Mouse (Mus musculus): ENCODE measurements around the gene Celsr1.
A peak's percentile ranks its signal among the peaks of the same experiment; 100 is the strongest.

The Celsr1 gene

GRCm38 (mm10) chr15:85961131-85961530, 72.4 kb downstream of the Celsr1 start:
- ATAC-seq (ENCODE audit: low TSS enrichment) = no peak

GRCm38 (mm10) chr15:85956202-85956601, 77.4 kb downstream of the Celsr1 start:
- no peak for ATAC-seq (ENCODE audit: low TSS enrichment)

- no peak for ATAC-seq (ENCODE audit: low TSS enrichment)
Measured at GRCm38 (mm10) chr15:85953458-85953857, 80.1 kb downstream of the Celsr1 start.

- no peak for ATAC-seq (ENCODE audit: low TSS enrichment)
Measured at GRCm38 (mm10) chr15:85949421-85950164, 84.0 kb downstream of the Celsr1 start.

GRCm38 (mm10) chr15:85947967-85948366, 85.6 kb downstream of the Celsr1 start:
- ATAC-seq (ENCODE audit: low TSS enrichment) = no peak

GRCm38 (mm10) chr15:85947541-85947940, 86.0 kb downstream of the Celsr1 start:
- no peak for ATAC-seq (ENCODE audit: low TSS enrichment)

- ATAC-seq (ENCODE audit: low TSS enrichment) = no peak
Measured at GRCm38 (mm10) chr15:85935627-85936049, 97.9 kb downstream of the Celsr1 start.

GRCm38 (mm10) chr15:85928161-85928560, 105.4 kb downstream of the Celsr1 start:
- ATAC-seq (ENCODE audit: low TSS enrichment) = no peak

- no peak for ATAC-seq (ENCODE audit: low TSS enrichment)
Measured at GRCm38 (mm10) chr15:85921855-85922254, 111.7 kb downstream of the Celsr1 start.

GRCm38 (mm10) chr15:85919892-85920248, 113.7 kb downstream of the Celsr1 start:
- ATAC-seq (ENCODE audit: low TSS enrichment) = no peak

GRCm38 (mm10) chr15:85919191-85919891, 114.2 kb downstream of the Celsr1 start:
- ATAC-seq (ENCODE audit: low TSS enrichment) = no peak

GRCm38 (mm10) chr15:85913605-85914004, 120.0 kb downstream of the Celsr1 start:
- no peak for ATAC-seq (ENCODE audit: low TSS enrichment)

- ATAC-seq (ENCODE audit: low TSS enrichment) = no peak
Measured at GRCm38 (mm10) chr15:85909931-85910330, 123.6 kb downstream of the Celsr1 start.

GRCm38 (mm10) chr15:85909492-85909829, 124.1 kb downstream of the Celsr1 start:
- ATAC-seq (ENCODE audit: low TSS enrichment) = no peak

- ATAC-seq (ENCODE audit: low TSS enrichment) = no peak
Measured at GRCm38 (mm10) chr15:85908660-85909491, 124.7 kb downstream of the Celsr1 start.

GRCm38 (mm10) chr15:85903826-85904225, 129.8 kb downstream of the Celsr1 start:
- ATAC-seq (ENCODE audit: low TSS enrichment) = no peak

GRCm38 (mm10) chr15:85902505-85902904, 131.1 kb downstream of the Celsr1 start:
- no peak for ATAC-seq (ENCODE audit: low TSS enrichment)

GRCm38 (mm10) chr15:85900801-85901200, 132.8 kb downstream of the Celsr1 start:
- ATAC-seq (ENCODE audit: low TSS enrichment) = no peak

GRCm38 (mm10) chr15:85900318-85900717, 133.3 kb downstream of the Celsr1 start:
- no peak for ATAC-seq (ENCODE audit: low TSS enrichment)

GRCm38 (mm10) chr15:85899396-85899795, 134.2 kb downstream of the Celsr1 start:
- no peak for ATAC-seq (ENCODE audit: low TSS enrichment)

GRCm38 (mm10) chr15:85897113-85897512, 136.5 kb downstream of the Celsr1 start:
- no peak for ATAC-seq (ENCODE audit: low TSS enrichment)

GRCm38 (mm10) chr15:85896284-85896683, 137.3 kb downstream of the Celsr1 start:
- ATAC-seq (ENCODE audit: low TSS enrichment) = peak; percentile 56

- ATAC-seq (ENCODE audit: low TSS enrichment) = no peak
Measured at GRCm38 (mm10) chr15:85893871-85894270, 139.7 kb downstream of the Celsr1 start.
